Mouse (Mus musculus): ENCODE results near the gene Gm37240. TPM values are rescaled to one million over a fixed set of nuclear protein-coding genes. Genes with fewer than 3 reads are reported as not detected.
A peak's percentile ranks its signal among the peaks of the same experiment; 100 is the strongest.

The Gm37240 gene
- polyA plus RNA-seq, 1 experiment: 0.91 TPM

DNA sequence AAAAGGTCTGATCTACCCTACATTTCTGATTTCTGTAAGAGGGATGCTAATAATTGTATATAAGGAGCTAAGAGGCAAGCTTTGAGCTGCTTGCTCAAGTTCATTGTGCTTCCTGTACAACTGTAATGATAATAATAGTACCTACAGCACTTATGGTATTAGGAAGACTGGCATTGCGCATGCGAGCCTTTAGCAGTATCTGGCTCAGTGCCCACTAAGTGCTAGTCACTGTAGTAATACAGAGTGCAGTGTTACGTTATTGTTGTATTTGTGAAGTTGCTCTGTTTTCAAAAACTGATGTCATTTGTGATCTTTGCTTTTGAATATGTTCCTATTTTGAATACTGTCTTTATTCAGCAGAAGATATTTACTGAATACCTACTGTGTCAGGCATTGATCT is 1060.9 kb downstream of the Gm37240 start:
- H3K9me3 ChIP-seq (replicated peaks; ENCODE audit: control insufficient read depth, insufficient read depth, low read length, poor library complexity, severe bottlenecking): no peaks in the 10 kb centered on the region
- no peak for TF ChIP-seq EP300 (IDR thresholded peaks at IDR 0.05; ENCODE audit: insufficient read depth, low read depth, low read length)
- TF ChIP-seq POLR2A (IDR thresholded peaks at IDR 0.05; ENCODE audit: insufficient read depth, low read length): no peak
- no peak for TF ChIP-seq CTCF (IDR thresholded peaks at IDR 0.05; ENCODE audit: low read depth, low read length)
- H3K9ac ChIP-seq (ENCODE audit: low read depth, poor library complexity, severe bottlenecking): no peak overlapping the region
- no peak overlapping the region for H3K4me3 ChIP-seq (ENCODE audit: low read depth, low read length)
- no peaks in the 10 kb centered on the region for H3K27me3 ChIP-seq (ENCODE audit: control insufficient read depth, insufficient read depth, low read length, poor library complexity, severe bottlenecking)
- H3K27ac ChIP-seq (ENCODE audit: insufficient read depth, low read length): peak overlapping the region; percentile 54; the same call in 1 of the 2 replicates
- 0 out of 2 replicates have a peak, but pooled peaks cover 2% of the 10 kb centered on the region for H3K36me3 ChIP-seq (ENCODE audit: control insufficient read depth, insufficient read depth, low read length, poor library complexity, severe bottlenecking)
- H3K4me1 ChIP-seq (ENCODE audit: control insufficient read depth, insufficient read depth, low read length): no peaks in the 10 kb centered on the region

DNA sequence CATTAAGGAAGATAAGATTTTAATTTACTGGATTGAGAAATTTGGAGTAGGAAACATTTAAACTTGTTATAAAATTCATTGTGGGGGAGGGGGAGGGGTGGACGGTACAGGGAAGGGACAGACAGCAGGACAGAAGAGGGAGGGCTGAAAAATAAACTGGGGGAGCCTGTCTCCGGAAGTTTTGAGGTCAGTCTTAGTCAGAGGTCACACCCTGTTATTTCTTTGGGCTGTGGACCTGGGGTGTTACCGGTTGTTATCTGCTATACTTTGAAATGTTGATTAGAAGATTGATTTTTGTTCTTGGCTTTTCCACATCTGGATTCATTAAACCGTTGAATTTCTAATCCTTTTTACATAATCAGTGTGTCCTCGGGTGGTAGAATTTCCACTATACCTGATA is 1061.3 kb downstream of the Gm37240 start:
- Histone ChIP-seq H3K27ac (ENCODE audit: insufficient read depth, low read length) (no peak overlapping the region), H3K4me1 (ENCODE audit: control insufficient read depth, insufficient read depth, low read length) (no peaks in the 10 kb centered on the region), H3K9me3 (replicated peaks; ENCODE audit: control insufficient read depth, insufficient read depth, low read length, poor library complexity, severe bottlenecking) (no peaks in the 10 kb centered on the region), H3K4me3 (ENCODE audit: low read depth, low read length) (no peak overlapping the region), H3K36me3 (ENCODE audit: control insufficient read depth, insufficient read depth, low read length, poor library complexity, severe bottlenecking) (0 out of 2 replicates have a peak, but pooled peaks cover 2% of the 10 kb centered on the region), H3K9ac (ENCODE audit: low read depth, poor library complexity, severe bottlenecking) (no peak overlapping the region), H3K27me3 (ENCODE audit: control insufficient read depth, insufficient read depth, low read length, poor library complexity, severe bottlenecking) (no peaks in the 10 kb centered on the region)
- TF ChIP-seq CTCF (IDR thresholded peaks at IDR 0.05; ENCODE audit: low read depth, low read length) (no peak), EP300 (IDR thresholded peaks at IDR 0.05; ENCODE audit: insufficient read depth, low read depth, low read length) (no peak), POLR2A (IDR thresholded peaks at IDR 0.05; ENCODE audit: insufficient read depth, low read length) (no peak)

DNA sequence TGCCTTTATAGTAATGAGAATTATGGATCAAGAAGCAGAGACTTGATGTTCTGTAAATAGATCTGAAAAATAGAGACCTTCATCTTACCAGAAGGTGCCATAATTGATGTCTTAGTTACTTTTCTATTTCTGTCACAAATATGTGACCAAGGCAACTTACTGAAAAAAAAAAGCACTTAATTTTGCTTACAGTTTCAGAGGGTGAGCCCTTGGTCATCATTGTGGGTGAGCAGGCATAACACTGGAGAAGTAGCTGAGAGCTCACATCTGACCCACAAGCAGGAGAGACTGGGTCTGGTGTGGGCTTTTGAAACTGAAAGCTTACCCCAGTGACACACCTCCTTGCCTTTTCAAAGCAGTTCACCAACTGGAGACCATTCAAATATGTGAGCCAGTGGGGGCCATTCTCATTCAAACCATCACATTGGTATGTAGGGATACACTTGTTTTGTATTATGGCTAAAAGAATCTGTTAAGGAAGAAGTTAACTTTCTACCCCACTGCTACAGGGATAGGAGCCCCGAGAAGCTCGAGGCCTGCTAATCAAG is 1066.6 kb downstream of the Gm37240 start:
- Histone ChIP-seq H3K9me3 (replicated peaks; ENCODE audit: control insufficient read depth, insufficient read depth, low read length, poor library complexity, severe bottlenecking) (no peaks in the 10 kb centered on the region), H3K9ac (ENCODE audit: low read depth, poor library complexity, severe bottlenecking) (no peak overlapping the region), H3K27ac (ENCODE audit: insufficient read depth, low read length) (no peak overlapping the region), H3K4me3 (ENCODE audit: low read depth, low read length) (no peak overlapping the region), H3K27me3 (ENCODE audit: control insufficient read depth, insufficient read depth, low read length, poor library complexity, severe bottlenecking) (no peaks in the 10 kb centered on the region), H3K4me1 (ENCODE audit: control insufficient read depth, insufficient read depth, low read length) (no peaks in the 10 kb centered on the region), H3K36me3 (ENCODE audit: control insufficient read depth, insufficient read depth, low read length, poor library complexity, severe bottlenecking) (peaks cover 4% of the 10 kb centered on the region; the same call in 1 of the 2 replicates)
- TF ChIP-seq CTCF (IDR thresholded peaks at IDR 0.05; ENCODE audit: low read depth, low read length): no peak
- TF ChIP-seq EP300 (IDR thresholded peaks at IDR 0.05; ENCODE audit: insufficient read depth, low read depth, low read length): no peak
- TF ChIP-seq POLR2A (IDR thresholded peaks at IDR 0.05; ENCODE audit: insufficient read depth, low read length): no peak

DNA sequence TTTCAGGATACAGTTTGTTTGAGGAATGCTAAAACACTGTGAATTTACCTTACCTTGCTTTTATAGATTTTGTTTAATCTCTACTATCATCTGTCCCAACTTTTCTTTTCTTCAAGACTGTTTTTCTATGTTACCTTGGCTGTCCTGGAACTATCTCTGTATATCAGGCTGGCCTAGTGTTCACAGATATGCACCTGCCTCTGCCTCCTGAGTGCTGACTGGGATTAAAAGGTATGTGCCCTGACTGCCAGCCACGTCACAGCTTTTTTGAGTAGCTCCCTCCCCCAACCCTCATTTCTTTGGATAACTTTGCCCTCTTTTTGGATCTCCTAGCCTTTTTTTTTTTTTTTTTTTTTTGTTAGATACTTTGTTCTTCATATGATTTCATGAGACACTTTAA is 1070.4 kb downstream of the Gm37240 start:
- no peak overlapping the region for H3K27ac ChIP-seq (ENCODE audit: insufficient read depth, low read length)
- no peak overlapping the region for H3K4me3 ChIP-seq (ENCODE audit: low read depth, low read length)
- H3K9ac ChIP-seq (ENCODE audit: low read depth, poor library complexity, severe bottlenecking): no peak overlapping the region
- peaks cover 2% of the 10 kb centered on the region; the same call in 1 of the 2 replicates for H3K36me3 ChIP-seq (ENCODE audit: control insufficient read depth, insufficient read depth, low read length, poor library complexity, severe bottlenecking)
- no peaks in the 10 kb centered on the region for H3K27me3 ChIP-seq (ENCODE audit: control insufficient read depth, insufficient read depth, low read length, poor library complexity, severe bottlenecking)
- H3K4me1 ChIP-seq (ENCODE audit: control insufficient read depth, insufficient read depth, low read length): peaks cover 2% of the 10 kb centered on the region
- no peak for TF ChIP-seq POLR2A (IDR thresholded peaks at IDR 0.05; ENCODE audit: insufficient read depth, low read length)
- no peak for TF ChIP-seq CTCF (IDR thresholded peaks at IDR 0.05; ENCODE audit: low read depth, low read length)
- TF ChIP-seq EP300 (IDR thresholded peaks at IDR 0.05; ENCODE audit: insufficient read depth, low read depth, low read length): no peak
- no peaks in the 10 kb centered on the region for H3K9me3 ChIP-seq (replicated peaks; ENCODE audit: control insufficient read depth, insufficient read depth, low read length, poor library complexity, severe bottlenecking)

DNA sequence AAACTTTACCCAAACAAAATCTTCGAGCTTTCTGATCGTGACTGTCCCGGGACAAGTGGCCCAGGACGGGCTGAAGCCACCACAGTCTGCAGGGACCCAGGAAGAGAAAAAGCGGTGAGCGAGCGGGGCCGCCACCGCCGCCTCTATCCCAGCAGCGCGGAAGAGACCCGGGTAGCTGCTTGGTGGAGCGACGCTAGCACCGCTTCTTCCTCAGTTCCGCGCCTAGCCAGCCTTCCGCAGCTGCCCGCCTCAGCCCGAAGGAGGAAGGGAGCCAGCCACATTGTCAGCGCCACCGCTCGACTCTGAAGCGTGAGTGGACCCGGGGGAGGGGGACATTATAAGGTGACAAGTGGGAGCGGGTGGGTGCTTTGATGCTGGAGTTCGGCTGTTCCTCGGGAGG is 1071.9 kb downstream of the Gm37240 start:
- H3K27ac ChIP-seq (ENCODE audit: insufficient read depth, low read length): no peak overlapping the region
- H3K9ac ChIP-seq (ENCODE audit: low read depth, poor library complexity, severe bottlenecking): peak overlapping the region; percentile 82
- H3K36me3 ChIP-seq (ENCODE audit: control insufficient read depth, insufficient read depth, low read length, poor library complexity, severe bottlenecking): peaks cover 2% of the 10 kb centered on the region; the same call in 1 of the 2 replicates
- peak overlapping the region; percentile 64 for H3K4me3 ChIP-seq (ENCODE audit: low read depth, low read length)
- H3K9me3 ChIP-seq (replicated peaks; ENCODE audit: control insufficient read depth, insufficient read depth, low read length, poor library complexity, severe bottlenecking): no peaks in the 10 kb centered on the region
- no peak for TF ChIP-seq CTCF (IDR thresholded peaks at IDR 0.05; ENCODE audit: low read depth, low read length)
- H3K4me1 ChIP-seq (ENCODE audit: control insufficient read depth, insufficient read depth, low read length): peaks cover 2% of the 10 kb centered on the region
- no peaks in the 10 kb centered on the region for H3K27me3 ChIP-seq (ENCODE audit: control insufficient read depth, insufficient read depth, low read length, poor library complexity, severe bottlenecking)

DNA sequence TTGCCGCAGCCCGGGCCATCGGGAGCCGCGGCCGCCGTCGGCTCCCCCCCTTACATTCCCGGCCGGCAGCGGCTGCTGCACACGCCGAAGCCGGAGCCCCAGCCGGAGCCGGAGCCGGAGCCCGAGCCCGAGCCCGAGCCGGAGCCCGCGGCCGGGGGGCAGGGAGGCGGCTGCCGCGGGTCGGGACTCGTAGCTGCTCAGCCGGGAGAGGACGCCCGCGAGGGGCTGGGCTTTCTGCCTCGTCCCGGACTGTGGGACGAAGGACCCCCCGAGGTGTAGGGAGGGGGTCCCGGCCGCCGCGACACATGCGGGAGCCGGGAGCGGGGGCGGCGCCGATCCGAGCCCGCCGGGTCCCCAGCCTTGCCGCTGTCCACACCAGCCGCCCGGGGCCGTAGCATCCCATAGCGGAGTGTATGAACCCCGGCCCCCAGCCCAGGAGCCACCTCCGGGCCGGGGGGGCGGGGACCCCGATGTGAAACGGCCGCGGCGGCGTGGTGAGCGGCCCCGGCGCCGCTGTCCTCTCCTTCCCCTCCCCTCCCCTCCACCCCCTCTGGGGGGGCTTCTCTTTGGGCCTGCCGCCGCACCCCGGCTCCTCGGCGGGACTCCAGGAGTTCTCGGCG is 1072.4 kb downstream of the Gm37240 start, which contains the start of gene Fbxw7:
Gene Fbxw7 (plus strand): TSS at position 507 of the 620 bp plus-strand sequence.
- Histone ChIP-seq H3K27me3 (ENCODE audit: control insufficient read depth, insufficient read depth, low read length, poor library complexity, severe bottlenecking) (no peaks in the 10 kb centered on the region), H3K4me3 (ENCODE audit: low read depth, low read length) (peak within 1 kb of the TSS; percentile 97), H3K9ac (ENCODE audit: low read depth, poor library complexity, severe bottlenecking) (peak within 1 kb of the TSS; percentile 82), H3K36me3 (ENCODE audit: control insufficient read depth, insufficient read depth, low read length, poor library complexity, severe bottlenecking) (peaks cover 2% of the 10 kb centered on the region; the same call in 1 of the 2 replicates), H3K27ac (ENCODE audit: insufficient read depth, low read length) (peak within 1 kb of the TSS; percentile 79), H3K4me1 (ENCODE audit: control insufficient read depth, insufficient read depth, low read length) (peaks cover 2% of the 10 kb centered on the region), H3K9me3 (replicated peaks; ENCODE audit: control insufficient read depth, insufficient read depth, low read length, poor library complexity, severe bottlenecking) (no peaks in the 10 kb centered on the region)
- no peak for TF ChIP-seq EP300 (IDR thresholded peaks at IDR 0.05; ENCODE audit: insufficient read depth, low read depth, low read length)
- TF ChIP-seq POLR2A (IDR thresholded peaks at IDR 0.05; ENCODE audit: insufficient read depth, low read length): no peak
- TF ChIP-seq CTCF (IDR thresholded peaks at IDR 0.05; ENCODE audit: low read depth, low read length): no peak

Data from ES-Bruce4 (cell line).